Mouse (Mus musculus): Measurements from ENCODE around the gene Akt3. TPM values are rescaled to one million over a fixed set of nuclear protein-coding genes. Genes with fewer than 3 reads are reported as not detected.

Gene Akt3
- polyA plus RNA-seq, 1 experiment: 1.2 TPM

DNA sequence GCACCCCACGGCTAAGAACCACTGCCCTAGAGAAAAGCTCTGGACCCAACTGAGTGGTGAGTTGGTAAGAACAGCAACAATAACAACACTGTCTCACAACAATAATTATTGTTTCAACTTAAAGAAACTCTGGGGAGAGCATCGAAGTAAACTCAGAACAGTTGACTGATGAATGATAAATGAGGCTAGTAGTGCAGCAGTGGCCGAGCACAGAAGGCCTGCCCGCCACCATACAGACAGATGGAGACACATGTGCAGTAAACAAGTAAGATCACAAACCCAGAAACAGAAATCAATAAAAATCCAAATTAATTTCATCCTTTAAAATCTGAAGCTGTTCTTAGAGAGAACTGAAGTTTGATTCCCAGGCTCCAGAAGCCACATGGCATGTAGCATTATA, 217.9 kb downstream of the Akt3 start:
- H3K9me3 ChIP-seq: no peaks in the 10 kb centered on the region

DNA sequence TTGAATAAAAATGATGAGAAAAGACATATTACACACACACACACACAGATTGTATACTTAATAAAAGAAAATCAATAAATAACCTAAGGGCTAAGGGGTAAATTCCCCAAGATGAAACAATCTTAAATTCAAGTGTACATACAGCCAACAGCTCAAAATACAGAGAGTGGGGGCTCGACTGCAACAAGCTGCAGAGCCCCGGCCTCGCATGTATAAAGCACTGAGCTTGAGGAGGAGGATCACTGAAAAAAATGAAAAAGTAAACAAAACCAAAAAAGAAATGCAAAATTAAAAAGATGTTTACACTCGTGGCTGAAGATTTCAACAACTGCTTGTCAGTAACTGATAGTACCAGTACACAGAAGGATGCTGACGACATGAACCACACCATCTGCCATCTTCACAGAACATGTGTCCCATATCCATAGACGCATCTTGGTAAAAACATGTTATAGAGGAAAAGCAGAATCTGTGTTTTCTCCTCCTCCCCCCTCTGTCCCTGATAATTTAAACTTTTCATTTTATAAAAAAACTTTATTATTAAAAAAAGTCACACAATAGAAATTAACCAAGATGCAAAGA, 218.8 kb downstream of the Akt3 start:
- H3K4me1 ChIP-seq: no peaks in the 10 kb centered on the region
- peaks cover 17% of the 10 kb centered on the region for H3K36me3 ChIP-seq (replicated peaks; ENCODE audit: low read length)
- TF ChIP-seq FLI1 (IDR thresholded peaks at IDR 0.05; ENCODE audit: low read length) (no peak), GATA1 (IDR thresholded peaks at IDR 0.05; ENCODE audit: borderline replicate concordance, low read length) (no peak)
- H3K9me3 ChIP-seq: no peaks in the 10 kb centered on the region
- H3K27me3 ChIP-seq (replicated peaks): no peaks in the 10 kb centered on the region
- no peak overlapping the region for H3K4me3 ChIP-seq (replicated peaks)

More for the DNA sequence above, 217.9 kb downstream of the Akt3 start:
- H3K36me3 ChIP-seq (replicated peaks; ENCODE audit: low read length): peaks cover 12% of the 10 kb centered on the region
- no peak for TF ChIP-seq FLI1 (IDR thresholded peaks at IDR 0.05; ENCODE audit: low read length)
- no peak for TF ChIP-seq GATA1 (IDR thresholded peaks at IDR 0.05; ENCODE audit: borderline replicate concordance, low read length)
- no peaks in the 10 kb centered on the region for H3K4me1 ChIP-seq
- no peaks in the 10 kb centered on the region for H3K27me3 ChIP-seq (replicated peaks)
- no peak overlapping the region for H3K4me3 ChIP-seq (replicated peaks)

- H3K4me3 ChIP-seq (replicated peaks): no peak overlapping the region
- H3K36me3 ChIP-seq (replicated peaks; ENCODE audit: low read length): peaks cover 17% of the 10 kb centered on the region
- no peaks in the 10 kb centered on the region for H3K27me3 ChIP-seq (replicated peaks)
- no peaks in the 10 kb centered on the region for H3K4me1 ChIP-seq
- no peaks in the 10 kb centered on the region for H3K9me3 ChIP-seq
- no peak for TF ChIP-seq FLI1 (IDR thresholded peaks at IDR 0.05; ENCODE audit: low read length)
- no peak for TF ChIP-seq GATA1 (IDR thresholded peaks at IDR 0.05; ENCODE audit: borderline replicate concordance, low read length)
Measured at GRCm38 (mm10) chr1:177038383-177038782, 219.6 kb downstream of the Akt3 start.

DNA sequence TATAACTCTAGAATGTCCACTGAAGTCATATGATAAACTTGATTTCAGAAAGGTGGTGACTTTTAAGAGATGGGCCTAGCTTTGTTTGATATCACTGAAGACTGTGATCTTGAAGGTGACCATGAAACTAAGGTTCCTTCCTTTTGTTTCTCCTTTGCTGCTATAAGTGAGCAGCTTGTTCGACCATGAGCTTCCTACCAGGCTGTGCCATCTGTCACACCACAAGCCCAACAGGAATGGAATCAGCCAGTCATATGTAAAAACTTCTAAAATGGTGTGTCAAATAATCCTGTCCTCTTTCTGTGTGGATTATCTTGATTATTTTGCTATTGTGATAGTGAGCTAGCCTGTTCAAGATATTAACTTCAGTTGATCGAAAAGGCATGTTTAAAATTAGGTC, 222.5 kb downstream of the Akt3 start:
- H3K36me3 ChIP-seq (replicated peaks; ENCODE audit: low read length): peaks cover 32% of the 10 kb centered on the region
- no peaks in the 10 kb centered on the region for H3K9me3 ChIP-seq
- H3K27me3 ChIP-seq (replicated peaks): no peaks in the 10 kb centered on the region
- H3K4me3 ChIP-seq (replicated peaks): no peak overlapping the region
- H3K4me1 ChIP-seq: no peaks in the 10 kb centered on the region
- TF ChIP-seq GATA1 (IDR thresholded peaks at IDR 0.05; ENCODE audit: borderline replicate concordance, low read length) (no peak), FLI1 (IDR thresholded peaks at IDR 0.05; ENCODE audit: low read length) (no peak)

- H3K27me3 ChIP-seq (replicated peaks): no peaks in the 10 kb centered on the region
- H3K9me3 ChIP-seq: no peaks in the 10 kb centered on the region
- H3K36me3 ChIP-seq (replicated peaks; ENCODE audit: low read length): peaks cover 59% of the 10 kb centered on the region
- H3K4me3 ChIP-seq (replicated peaks): no peak overlapping the region
- H3K4me1 ChIP-seq: no peaks in the 10 kb centered on the region
- TF ChIP-seq GATA1 (IDR thresholded peaks at IDR 0.05; ENCODE audit: borderline replicate concordance, low read length) (no peak), FLI1 (IDR thresholded peaks at IDR 0.05; ENCODE audit: low read length) (no peak)
Measured at GRCm38 (mm10) chr1:177032233-177032632, 225.8 kb downstream of the Akt3 start.

GRCm38 (mm10) chr1:177031196-177031595, 226.8 kb downstream of the Akt3 start:
- 0 out of 2 replicates have a peak, but pooled peaks cover 2% of the 10 kb centered on the region for H3K4me1 ChIP-seq
- peaks cover 68% of the 10 kb centered on the region for H3K36me3 ChIP-seq (replicated peaks; ENCODE audit: low read length)
- TF ChIP-seq GATA1 (IDR thresholded peaks at IDR 0.05; ENCODE audit: borderline replicate concordance, low read length) (no peak), FLI1 (IDR thresholded peaks at IDR 0.05; ENCODE audit: low read length) (no peak)
- no peaks in the 10 kb centered on the region for H3K27me3 ChIP-seq (replicated peaks)
- no peak overlapping the region for H3K4me3 ChIP-seq (replicated peaks)
- H3K9me3 ChIP-seq: no peaks in the 10 kb centered on the region

- H3K9me3 ChIP-seq: no peaks in the 10 kb centered on the region
- H3K36me3 ChIP-seq (replicated peaks; ENCODE audit: low read length): peaks cover 70% of the 10 kb centered on the region
- no peak overlapping the region for H3K4me3 ChIP-seq (replicated peaks)
- 0 out of 2 replicates have a peak, but pooled peaks cover 3% of the 10 kb centered on the region for H3K4me1 ChIP-seq
- H3K27me3 ChIP-seq (replicated peaks): no peaks in the 10 kb centered on the region
- TF ChIP-seq FLI1 (IDR thresholded peaks at IDR 0.05; ENCODE audit: low read length): no peak
- TF ChIP-seq GATA1 (IDR thresholded peaks at IDR 0.05; ENCODE audit: borderline replicate concordance, low read length): no peak
Measured at GRCm38 (mm10) chr1:177030669-177031068, 227.3 kb downstream of the Akt3 start.

- TF ChIP-seq FLI1 (IDR thresholded peaks at IDR 0.05; ENCODE audit: low read length) (no peak), GATA1 (IDR thresholded peaks at IDR 0.05; ENCODE audit: borderline replicate concordance, low read length) (no peak)
- H3K4me1 ChIP-seq: 0 out of 2 replicates have a peak, but pooled peaks cover 3% of the 10 kb centered on the region
- H3K27me3 ChIP-seq (replicated peaks): no peaks in the 10 kb centered on the region
- H3K4me3 ChIP-seq (replicated peaks): no peak overlapping the region
- no peaks in the 10 kb centered on the region for H3K9me3 ChIP-seq
- H3K36me3 ChIP-seq (replicated peaks; ENCODE audit: low read length): peaks cover 76% of the 10 kb centered on the region
Measured at GRCm38 (mm10) chr1:177029032-177029431, 229.0 kb downstream of the Akt3 start.

DNA sequence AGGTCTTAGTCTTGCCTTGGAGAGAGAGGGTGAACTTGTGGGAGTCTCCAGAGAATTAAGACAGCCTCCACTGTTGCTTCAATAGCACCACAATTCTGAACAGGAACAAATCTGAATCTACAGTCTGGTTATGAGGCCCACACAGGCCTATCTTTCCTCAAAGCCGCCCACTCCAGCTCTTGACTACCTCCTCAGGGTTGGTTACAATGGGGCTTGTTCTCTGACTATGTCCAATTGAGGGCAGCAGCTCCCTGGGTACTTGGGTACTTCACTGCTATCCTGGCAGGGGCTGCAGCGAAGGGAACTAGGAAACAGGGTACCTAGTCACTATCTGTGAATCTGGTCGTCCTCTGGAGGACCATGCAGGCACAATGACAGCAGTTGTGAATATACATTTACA, 230.3 kb downstream of the Akt3 start:
- H3K9me3 ChIP-seq: no peaks in the 10 kb centered on the region
- H3K4me3 ChIP-seq (replicated peaks): no peak overlapping the region
- H3K4me1 ChIP-seq: 0 out of 2 replicates have a peak, but pooled peaks cover 3% of the 10 kb centered on the region
- peaks cover 87% of the 10 kb centered on the region for H3K36me3 ChIP-seq (replicated peaks; ENCODE audit: low read length)
- no peaks in the 10 kb centered on the region for H3K27me3 ChIP-seq (replicated peaks)
- no peak for TF ChIP-seq FLI1 (IDR thresholded peaks at IDR 0.05; ENCODE audit: low read length)
- TF ChIP-seq GATA1 (IDR thresholded peaks at IDR 0.05; ENCODE audit: borderline replicate concordance, low read length): no peak

DNA sequence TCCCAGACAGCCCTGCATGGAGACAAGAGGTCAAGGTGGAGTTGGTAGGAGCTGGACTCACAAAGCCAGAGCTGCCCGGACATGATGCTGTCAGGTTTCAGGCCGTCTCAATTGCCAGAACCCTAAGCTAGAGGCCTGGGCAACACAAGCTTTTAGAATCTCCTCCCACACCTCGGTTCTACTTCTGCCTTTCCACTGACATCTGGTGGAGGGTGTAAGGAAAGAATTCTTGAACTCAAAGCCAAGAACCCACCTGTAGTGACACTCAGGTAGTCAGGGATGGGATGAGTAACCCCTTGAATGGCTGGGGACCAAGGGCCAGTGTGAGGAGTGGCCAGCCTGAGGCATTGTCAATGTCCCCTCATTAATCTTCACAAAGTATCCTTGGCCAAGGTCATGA, 235.3 kb downstream of the Akt3 start:
- no peak for TF ChIP-seq GATA1 (IDR thresholded peaks at IDR 0.05; ENCODE audit: borderline replicate concordance, low read length)
- no peak for TF ChIP-seq FLI1 (IDR thresholded peaks at IDR 0.05; ENCODE audit: low read length)

More for the DNA sequence above, 235.3 kb downstream of the Akt3 start:
- Histone ChIP-seq H3K27me3 (replicated peaks) (no peaks in the 10 kb centered on the region), H3K9me3 (no peaks in the 10 kb centered on the region), H3K4me1 (peaks cover 3% of the 10 kb centered on the region; the same call in 1 of the 2 replicates), H3K36me3 (replicated peaks; ENCODE audit: low read length) (peaks cover 92% of the 10 kb centered on the region), H3K4me3 (replicated peaks) (no peak overlapping the region)
